Mouse (Mus musculus): ENCODE measurements around the gene Qrfpr.

The Qrfpr gene

DNA sequence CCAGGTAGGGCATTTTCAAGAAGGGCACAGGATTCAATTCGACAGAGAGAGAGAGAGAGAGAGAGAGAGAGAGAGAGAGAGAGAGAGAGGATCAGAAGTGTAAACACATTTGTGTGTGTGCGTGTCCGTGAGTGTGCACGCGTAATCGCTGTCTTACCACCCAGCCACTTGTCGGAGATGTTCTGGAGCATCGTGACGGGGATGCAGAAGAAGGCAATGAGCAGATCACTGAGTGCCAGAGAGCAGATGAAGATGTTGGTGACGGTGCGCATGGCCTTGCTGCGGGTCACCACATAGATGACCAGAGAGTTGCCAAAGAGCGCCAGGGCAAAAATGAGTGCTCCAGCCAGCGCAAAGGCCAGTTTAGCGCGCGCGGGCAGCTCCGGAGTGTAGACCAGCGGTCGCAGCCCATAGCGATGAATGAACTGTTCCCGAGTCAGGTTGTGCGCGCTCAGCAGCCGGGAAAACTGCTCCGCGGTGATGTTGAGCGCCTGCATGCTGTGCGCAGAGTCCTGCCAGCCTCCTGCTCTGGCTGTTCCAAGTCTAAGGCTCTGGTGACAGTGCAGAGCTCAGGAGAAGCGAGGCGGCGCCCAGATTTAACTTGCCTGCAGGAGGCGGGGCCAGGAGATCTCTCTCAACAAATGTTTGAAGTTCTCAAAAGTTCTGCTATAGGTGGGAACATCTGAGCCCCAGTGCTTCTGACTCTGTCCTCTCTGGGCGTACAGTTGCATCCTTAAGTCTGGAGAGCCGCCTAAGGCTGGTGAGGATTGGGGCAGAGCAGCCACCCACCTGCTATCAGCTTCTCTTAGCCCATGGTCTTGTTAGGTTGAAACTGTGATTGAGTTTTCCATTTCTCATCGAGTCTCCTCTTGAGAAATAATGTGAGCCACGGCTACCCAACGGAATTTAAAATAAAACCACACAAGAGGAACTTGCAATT is at the start of gene Qrfpr:
Qrfpr (minus strand) TSS at position 571 of the 940 bp plus-strand sequence.
- Histone ChIP-seq H3K36me3 (ENCODE audit: control insufficient read depth, insufficient read depth, low read length, poor library complexity, severe bottlenecking) (no peaks in the 10 kb centered on the region), H3K27me3 (ENCODE audit: control insufficient read depth, insufficient read depth, low read length, poor library complexity, severe bottlenecking) (no peaks in the 10 kb centered on the region)
- no peak for DNase-seq (ENCODE audit: low read depth, low spot score)

DNA sequence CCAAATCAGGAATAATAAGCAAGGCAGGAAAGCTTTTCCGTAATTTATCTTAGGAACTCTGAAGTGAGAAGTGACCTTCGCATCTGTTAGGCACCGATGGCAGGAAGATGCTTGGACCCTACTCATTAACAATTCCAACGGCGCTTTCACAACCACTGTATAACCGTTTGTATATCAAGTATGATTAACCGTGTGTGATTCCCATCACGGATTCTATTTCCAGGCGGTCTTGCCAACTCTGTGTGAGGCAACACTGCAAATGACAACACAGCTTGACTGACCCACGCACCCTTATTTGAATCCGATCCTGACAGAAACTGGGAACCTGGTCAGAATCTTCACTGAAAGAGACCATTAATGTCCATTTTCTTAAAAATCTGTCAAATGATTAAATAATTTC is 41.8 kb upstream of the Qrfpr start:
- Histone ChIP-seq H3K36me3 (ENCODE audit: control insufficient read depth, insufficient read depth, low read length, poor library complexity, severe bottlenecking) (no peaks in the 10 kb centered on the region), H3K27me3 (ENCODE audit: control insufficient read depth, insufficient read depth, low read length, poor library complexity, severe bottlenecking) (no peaks in the 10 kb centered on the region)
- no peak for DNase-seq (ENCODE audit: low read depth, low spot score)

DNA sequence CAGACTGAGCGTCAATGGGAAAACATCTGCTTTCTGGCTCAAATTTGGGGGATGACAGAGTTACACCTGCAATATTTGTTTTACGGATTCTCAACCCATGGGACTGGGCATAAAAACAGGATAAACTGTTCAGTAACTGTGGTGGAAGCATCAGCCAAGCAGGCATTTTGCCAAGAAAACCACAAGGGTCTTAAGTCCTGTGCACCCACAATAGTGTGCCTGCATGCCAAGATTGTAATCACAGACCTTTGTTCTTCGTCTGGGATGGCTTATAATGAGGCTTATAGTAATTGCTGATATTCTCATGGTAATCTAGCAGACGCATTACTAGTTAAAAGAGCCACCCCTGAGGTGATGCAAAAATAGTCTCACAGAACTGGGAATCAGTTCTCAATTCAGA is 41.2 kb upstream of the Qrfpr start:
- no peak for DNase-seq (ENCODE audit: low read depth, low spot score)
- H3K27me3 ChIP-seq (ENCODE audit: control insufficient read depth, insufficient read depth, low read length, poor library complexity, severe bottlenecking): no peaks in the 10 kb centered on the region
- no peaks in the 10 kb centered on the region for H3K36me3 ChIP-seq (ENCODE audit: control insufficient read depth, insufficient read depth, low read length, poor library complexity, severe bottlenecking)

DNA sequence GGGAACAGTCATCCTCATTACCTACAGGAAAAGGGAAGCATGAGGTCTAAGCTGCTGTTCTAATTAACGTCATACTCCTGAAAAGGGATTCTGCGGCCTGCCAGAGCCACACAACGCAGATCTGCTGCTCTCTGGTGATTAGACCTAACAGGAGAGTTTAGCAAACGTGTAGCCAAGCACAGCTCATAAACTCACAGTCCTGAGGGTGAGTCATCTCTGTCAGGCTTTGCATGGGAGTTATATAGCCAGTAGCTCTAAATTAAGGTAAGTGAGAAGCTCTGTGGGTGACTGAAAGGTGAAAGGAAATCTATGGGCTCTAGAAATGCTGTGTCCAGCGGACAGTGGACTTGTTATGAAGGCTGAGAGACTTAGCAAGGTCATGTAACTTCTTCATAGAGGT is 28.5 kb upstream of the Qrfpr start:
- no peaks in the 10 kb centered on the region for H3K36me3 ChIP-seq (ENCODE audit: control insufficient read depth, insufficient read depth, low read length, poor library complexity, severe bottlenecking)
- no peaks in the 10 kb centered on the region for H3K27me3 ChIP-seq (ENCODE audit: control insufficient read depth, insufficient read depth, low read length, poor library complexity, severe bottlenecking)
- no peak for DNase-seq (ENCODE audit: low read depth, low spot score)

DNA sequence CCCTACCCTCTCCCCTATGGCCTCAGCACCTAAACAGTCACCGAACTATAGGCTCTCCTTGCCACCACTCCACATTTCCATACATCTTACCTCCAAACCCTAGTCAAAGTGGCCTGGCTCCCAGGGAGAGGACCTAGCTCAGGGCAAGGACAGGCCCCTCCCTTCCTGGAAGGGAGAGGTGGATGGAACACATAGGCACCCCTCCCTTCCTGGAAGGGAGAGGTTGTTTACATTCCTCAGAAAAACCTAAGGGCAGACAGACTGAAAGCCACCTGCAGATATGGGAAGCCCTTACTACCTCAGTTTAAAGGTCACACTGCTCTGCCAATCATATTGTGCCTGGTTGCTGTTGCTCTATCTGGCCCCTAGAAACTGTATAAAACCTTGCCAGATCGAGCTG is 26.3 kb upstream of the Qrfpr start:
- no peak for DNase-seq (ENCODE audit: low read depth, low spot score)
- no peaks in the 10 kb centered on the region for H3K36me3 ChIP-seq (ENCODE audit: control insufficient read depth, insufficient read depth, low read length, poor library complexity, severe bottlenecking)
- no peaks in the 10 kb centered on the region for H3K27me3 ChIP-seq (ENCODE audit: control insufficient read depth, insufficient read depth, low read length, poor library complexity, severe bottlenecking)

DNA sequence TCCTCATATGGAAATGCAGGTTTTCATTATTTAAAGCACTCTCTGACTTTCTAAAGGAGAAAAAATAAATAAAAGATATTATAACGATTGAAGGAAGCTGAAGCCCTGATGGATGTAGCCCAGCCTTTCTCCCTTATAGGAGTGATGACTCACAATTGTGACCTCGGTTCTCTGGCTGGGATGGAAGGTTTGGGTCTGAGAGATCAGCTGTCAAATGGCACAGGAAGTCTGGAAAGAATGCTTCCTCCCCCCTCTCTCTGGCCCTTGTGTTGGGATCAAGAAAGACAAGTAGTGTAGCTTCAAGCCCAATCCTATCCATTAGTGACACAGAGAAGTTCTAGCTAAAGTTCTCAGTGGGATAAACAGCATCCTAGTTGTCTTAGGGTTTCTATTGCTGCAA is 7.8 kb upstream of the Qrfpr start:
- Histone ChIP-seq H3K27me3 (ENCODE audit: control insufficient read depth, insufficient read depth, low read length, poor library complexity, severe bottlenecking) (no peaks in the 10 kb centered on the region), H3K36me3 (ENCODE audit: control insufficient read depth, insufficient read depth, low read length, poor library complexity, severe bottlenecking) (no peaks in the 10 kb centered on the region)
- DNase-seq (ENCODE audit: low read depth, low spot score): no peak

DNA sequence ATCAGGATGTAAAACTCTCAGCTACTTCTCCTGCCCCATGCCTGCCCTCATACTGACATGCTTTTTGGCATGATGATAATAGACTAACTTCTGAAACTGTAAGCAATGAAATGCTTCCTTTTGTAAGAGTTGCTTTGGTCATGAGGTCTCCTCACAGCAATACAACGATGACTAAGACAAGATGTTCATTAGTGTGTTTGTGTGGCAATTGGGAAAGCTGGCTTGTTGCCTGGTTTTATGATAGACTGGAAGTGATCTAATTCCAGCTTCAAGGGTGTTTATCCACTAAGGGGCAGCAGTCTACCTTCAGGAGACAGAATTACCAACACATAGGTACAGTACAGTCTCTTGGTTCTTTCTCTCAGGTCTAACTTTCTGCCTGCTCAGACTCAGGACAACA is 5.1 kb upstream of the Qrfpr start:
- no peak for DNase-seq (ENCODE audit: low read depth, low spot score)
- no peaks in the 10 kb centered on the region for H3K36me3 ChIP-seq (ENCODE audit: control insufficient read depth, insufficient read depth, low read length, poor library complexity, severe bottlenecking)
- H3K27me3 ChIP-seq (ENCODE audit: control insufficient read depth, insufficient read depth, low read length, poor library complexity, severe bottlenecking): no peaks in the 10 kb centered on the region

DNA sequence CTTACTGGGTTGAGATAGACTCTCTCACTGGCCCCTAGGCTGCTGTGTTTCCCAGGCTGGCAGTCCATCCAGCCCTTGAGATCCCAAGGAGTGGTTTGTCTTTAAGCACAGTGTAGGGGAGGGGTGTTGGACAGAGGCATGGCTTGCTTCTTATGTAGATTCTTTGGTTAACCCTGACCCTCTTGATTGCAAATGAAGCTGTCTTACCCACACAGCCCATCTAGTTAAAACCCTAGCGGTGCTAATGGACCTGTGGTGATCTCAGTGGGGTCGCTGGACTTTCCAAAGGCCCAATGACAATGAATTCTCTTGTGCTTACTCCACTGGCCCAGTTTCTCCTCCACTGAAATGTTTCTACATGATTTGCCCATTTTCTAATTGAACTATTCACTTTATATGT is 1.2 kb upstream of the Qrfpr start:
- DNase-seq (ENCODE audit: low read depth, low spot score): no peak
- no peaks in the 10 kb centered on the region for H3K27me3 ChIP-seq (ENCODE audit: control insufficient read depth, insufficient read depth, low read length, poor library complexity, severe bottlenecking)
- no peaks in the 10 kb centered on the region for H3K36me3 ChIP-seq (ENCODE audit: control insufficient read depth, insufficient read depth, low read length, poor library complexity, severe bottlenecking)

DNA sequence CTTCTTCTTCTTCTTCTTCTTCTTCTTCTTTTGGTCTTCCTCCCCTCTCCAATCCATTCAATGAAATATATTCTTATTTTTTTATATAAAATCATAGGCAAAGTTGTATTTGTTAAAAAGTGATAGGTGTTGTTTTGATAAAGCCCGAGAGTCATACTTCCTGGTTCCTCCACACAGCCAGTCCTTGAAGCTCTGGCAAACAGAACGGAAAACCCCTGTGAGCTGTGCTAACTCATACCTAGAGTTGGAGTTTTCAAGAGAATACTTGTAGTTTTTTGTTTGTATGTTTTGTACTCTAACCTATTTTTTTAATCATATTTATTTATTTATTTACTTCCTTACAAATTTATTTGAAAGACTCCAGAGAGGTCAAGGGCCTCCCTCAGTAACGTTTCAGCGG is 9.4 kb downstream of the Qrfpr start:
- DNase-seq (ENCODE audit: low read depth, low spot score): no peak
- Histone ChIP-seq H3K27me3 (ENCODE audit: control insufficient read depth, insufficient read depth, low read length, poor library complexity, severe bottlenecking) (no peaks in the 10 kb centered on the region), H3K36me3 (ENCODE audit: control insufficient read depth, insufficient read depth, low read length, poor library complexity, severe bottlenecking) (no peaks in the 10 kb centered on the region)

DNA sequence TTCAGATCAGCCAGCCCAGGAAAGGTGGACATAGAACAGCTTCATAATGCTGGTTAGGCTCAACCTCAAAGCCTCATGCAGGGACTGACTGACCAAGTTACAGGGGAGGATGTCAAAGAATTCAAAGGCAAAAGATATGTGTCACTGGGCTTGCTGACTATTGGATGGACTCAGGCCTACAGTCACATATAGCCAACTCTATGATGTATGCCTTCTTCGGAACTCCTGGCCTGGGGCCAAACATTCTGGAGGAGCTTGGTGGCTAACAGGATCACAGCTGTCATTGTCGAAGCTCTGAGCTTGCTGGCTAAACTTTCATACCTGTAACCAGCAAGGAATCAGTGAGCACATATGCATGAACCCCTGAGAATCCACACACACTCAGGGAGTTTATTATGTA is 11.2 kb downstream of the Qrfpr start:
- no peak for DNase-seq (ENCODE audit: low read depth, low spot score)
- Histone ChIP-seq H3K36me3 (ENCODE audit: control insufficient read depth, insufficient read depth, low read length, poor library complexity, severe bottlenecking) (no peaks in the 10 kb centered on the region), H3K27me3 (ENCODE audit: control insufficient read depth, insufficient read depth, low read length, poor library complexity, severe bottlenecking) (no peaks in the 10 kb centered on the region)

DNA sequence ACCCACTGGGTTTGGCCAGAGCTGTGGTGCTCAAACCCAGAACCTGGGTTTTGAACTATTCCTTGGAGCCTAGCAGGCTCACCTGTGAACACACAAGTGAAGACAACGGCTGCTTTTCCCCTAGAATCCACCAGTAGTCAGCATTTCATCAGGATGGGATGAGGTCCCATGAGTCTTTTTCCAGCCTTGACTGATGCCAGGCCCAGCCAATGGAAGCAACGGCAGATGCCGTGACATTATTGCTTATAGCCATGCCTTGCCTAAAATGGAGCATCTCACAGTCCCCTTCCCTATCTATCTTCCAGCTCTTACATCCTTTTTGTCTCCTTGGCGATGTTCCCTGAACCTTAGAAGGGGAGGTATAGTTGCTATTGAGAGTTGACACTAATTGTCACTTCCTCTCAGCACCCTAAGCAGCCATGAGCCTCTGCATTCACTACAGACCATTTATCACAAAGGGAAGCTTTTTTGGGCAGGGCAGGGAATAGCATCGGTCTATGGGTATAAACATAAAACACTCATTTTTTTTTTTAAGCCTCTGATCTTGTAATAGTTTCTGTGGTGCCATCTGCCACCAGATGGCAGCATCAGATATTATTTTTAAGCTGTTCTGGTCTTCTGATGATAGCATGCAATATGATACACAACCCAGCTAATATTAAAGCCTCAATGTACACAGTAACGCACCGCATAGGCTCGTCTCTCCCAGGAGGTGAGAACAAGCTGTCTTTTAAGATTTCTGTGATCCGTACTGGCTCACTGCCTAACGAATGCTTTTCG is 12.1 kb downstream of the Qrfpr start:
- H3K27me3 ChIP-seq (ENCODE audit: control insufficient read depth, insufficient read depth, low read length, poor library complexity, severe bottlenecking): no peaks in the 10 kb centered on the region
- DNase-seq (ENCODE audit: low read depth, low spot score): peak; percentile 40
- no peaks in the 10 kb centered on the region for H3K36me3 ChIP-seq (ENCODE audit: control insufficient read depth, insufficient read depth, low read length, poor library complexity, severe bottlenecking)

DNA sequence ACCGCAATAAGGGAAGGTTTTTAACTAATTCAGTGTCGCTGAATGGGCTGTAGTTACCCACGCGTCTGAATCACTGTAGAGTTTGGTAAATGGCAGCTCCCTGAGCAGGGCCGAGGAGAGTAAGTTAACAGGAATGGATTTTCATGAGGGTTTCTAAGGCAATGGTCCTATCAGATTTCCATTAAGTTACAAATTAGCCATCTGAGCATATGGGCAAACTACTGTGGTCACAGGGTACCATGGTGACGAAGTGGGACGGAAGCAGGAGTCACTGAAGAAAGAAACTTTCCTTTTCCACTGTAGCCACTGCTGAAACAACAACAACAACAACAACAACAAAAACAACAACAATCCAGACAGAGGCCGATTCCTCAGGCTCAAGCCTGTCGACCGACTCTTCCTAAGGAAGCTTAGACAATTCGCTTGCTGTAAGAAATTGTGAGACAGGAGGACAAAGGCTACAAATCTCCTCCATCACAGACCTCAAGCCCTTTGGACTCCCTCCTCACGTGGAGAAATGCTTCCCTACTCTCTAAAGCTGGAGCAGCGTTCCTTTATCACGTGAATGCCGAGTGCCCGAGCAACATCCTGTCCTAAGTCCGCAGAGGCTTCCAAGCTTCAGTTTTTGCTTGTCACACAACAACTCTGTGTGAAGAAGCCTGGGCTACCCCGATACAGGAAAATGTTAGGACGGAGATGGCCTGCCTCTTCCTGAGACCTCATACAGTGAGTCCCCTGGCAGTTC is 14.4 kb downstream of the Qrfpr start:
- Histone ChIP-seq H3K27me3 (ENCODE audit: control insufficient read depth, insufficient read depth, low read length, poor library complexity, severe bottlenecking) (no peaks in the 10 kb centered on the region), H3K36me3 (ENCODE audit: control insufficient read depth, insufficient read depth, low read length, poor library complexity, severe bottlenecking) (no peaks in the 10 kb centered on the region)
- DNase-seq (ENCODE audit: low read depth, low spot score): no peak

DNA sequence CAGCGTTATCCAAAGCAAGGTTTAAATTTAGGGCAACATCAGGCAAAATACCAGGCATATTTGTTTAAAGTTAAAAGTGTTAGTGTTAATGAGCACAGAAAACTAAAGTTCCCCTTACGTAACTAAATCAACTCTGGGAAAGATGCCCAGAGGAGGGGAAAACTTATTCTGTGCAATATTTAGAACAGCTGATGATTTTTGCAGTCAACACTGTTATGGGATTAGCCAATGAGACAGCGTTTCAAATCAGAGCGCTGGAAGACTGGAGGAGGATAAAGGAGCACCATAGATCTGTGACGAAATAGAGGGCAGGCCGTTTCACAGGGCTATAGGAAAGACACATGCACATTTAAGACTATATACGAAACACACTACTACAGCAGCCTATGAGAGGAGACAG is 19.2 kb downstream of the Qrfpr start:
- DNase-seq (ENCODE audit: low read depth, low spot score): no peak
- H3K27me3 ChIP-seq (ENCODE audit: control insufficient read depth, insufficient read depth, low read length, poor library complexity, severe bottlenecking): no peaks in the 10 kb centered on the region
- no peaks in the 10 kb centered on the region for H3K36me3 ChIP-seq (ENCODE audit: control insufficient read depth, insufficient read depth, low read length, poor library complexity, severe bottlenecking)

DNA sequence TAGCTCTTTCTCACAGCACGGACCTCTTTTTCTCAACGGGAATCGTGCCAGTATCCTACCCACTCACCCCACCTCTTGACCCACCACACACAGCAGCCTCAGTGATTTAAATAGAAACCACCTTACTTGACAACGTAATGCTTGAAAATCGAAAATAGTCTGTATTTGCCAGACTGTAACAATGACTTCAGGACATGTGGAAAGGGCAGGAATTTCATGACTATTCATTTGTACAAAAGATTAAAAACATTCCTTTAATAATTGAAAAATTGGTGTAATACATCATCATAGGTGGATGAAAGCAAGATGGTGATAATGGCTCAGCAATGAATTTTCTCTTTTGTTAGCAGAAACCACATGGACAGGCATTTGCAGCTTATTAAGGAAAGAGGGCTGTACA is 21.0 kb downstream of the Qrfpr start:
- H3K27me3 ChIP-seq (ENCODE audit: control insufficient read depth, insufficient read depth, low read length, poor library complexity, severe bottlenecking): no peaks in the 10 kb centered on the region
- DNase-seq (ENCODE audit: low read depth, low spot score): no peak
- no peaks in the 10 kb centered on the region for H3K36me3 ChIP-seq (ENCODE audit: control insufficient read depth, insufficient read depth, low read length, poor library complexity, severe bottlenecking)

DNA sequence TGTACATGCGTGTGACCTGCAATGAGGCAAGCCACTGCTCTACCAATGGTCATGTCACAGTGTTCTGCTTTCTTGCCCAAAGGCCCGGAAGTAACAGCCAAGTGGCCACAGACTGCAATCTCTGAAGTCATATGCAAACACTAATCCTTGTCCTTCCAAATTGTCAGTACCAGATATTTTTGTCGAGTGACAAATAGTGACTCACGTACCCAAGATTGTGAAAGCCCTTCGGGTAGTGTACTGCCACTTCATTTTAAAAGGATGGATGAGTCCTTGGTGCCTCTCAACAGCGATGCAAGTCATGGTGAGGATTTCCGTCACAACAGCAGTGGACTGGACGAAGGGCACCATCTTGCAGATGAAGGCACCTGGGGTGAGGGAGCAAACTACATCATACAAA is 32.9 kb downstream of the Qrfpr start:
- Histone ChIP-seq H3K36me3 (ENCODE audit: control insufficient read depth, insufficient read depth, low read length, poor library complexity, severe bottlenecking) (no peaks in the 10 kb centered on the region), H3K27me3 (ENCODE audit: control insufficient read depth, insufficient read depth, low read length, poor library complexity, severe bottlenecking) (no peaks in the 10 kb centered on the region)
- DNase-seq (ENCODE audit: low read depth, low spot score): no peak

Data from splenic B cell, adult 2 months (primary cell).